Comparison of ENCODE assay signal across 8 mouse cellular contexts in the genomic region with DNA sequence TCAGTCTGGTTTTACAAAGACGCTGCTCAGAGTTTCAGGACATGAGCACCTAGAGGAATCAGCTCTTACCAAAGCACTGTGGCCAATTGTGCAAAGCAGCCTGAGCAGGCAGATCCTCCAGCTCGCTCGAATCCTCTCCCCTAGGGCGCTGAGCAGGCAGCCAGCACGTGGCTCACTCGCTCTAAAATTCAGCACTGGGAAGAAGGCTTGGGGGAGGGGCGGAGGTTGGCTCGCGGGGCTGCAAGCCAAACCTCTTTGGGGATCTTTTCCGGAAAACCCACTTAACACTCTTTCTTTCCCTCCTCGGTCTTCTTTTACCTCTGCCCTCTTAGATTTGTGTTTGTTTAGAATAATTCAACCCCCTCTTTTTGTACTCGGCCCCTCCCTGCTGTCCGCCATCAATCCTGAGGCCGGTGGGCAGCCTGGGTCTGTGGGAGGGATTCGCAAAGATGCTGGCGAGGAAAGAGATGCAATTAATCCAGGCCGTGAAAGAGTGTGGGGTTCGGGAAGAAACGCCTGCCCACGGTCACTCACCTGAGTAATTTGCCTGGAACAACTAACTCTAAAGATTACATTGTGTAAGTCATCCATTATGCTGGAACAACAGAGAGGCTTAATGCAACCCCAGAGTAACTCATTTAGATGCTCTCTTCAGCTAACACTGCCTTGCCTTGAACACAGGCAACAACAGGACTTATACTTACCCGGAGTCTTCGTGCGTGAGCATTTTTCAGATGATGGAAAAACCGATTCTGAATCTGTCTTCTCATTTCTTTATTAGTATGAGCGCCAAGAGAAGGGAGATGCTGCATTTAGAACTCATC. TPM values are rescaled to one million over a fixed set of nuclear protein-coding genes. Genes with fewer than 3 reads are reported as not detected.
DNase-seq lines count a peak whose midpoint lies in the region; ATAC-seq and TF ChIP-seq lines count a peak whose summit lies in the region.

No protein-coding gene starts in this region.

- no peaks in the 10 kb centered on the region for H3K36me3 ChIP-seq in E14TG2a.4 (ENCODE audit: insufficient read depth, low read length)
- no peaks in the 10 kb centered on the region for H3K36me3 ChIP-seq in hindbrain, embryonic 11.5 days (ENCODE audit: control insufficient read depth, insufficient read depth, low read length)

- no peaks in the 10 kb centered on the region for H3K9me3 ChIP-seq in E14TG2a.4 (ENCODE audit: low read length)
- H3K9me3 ChIP-seq in hindbrain, embryonic 11.5 days (ENCODE audit: control insufficient read depth, low read length): no peaks in the 10 kb centered on the region

- peak overlapping the region; percentile 22 for H3K4me2 ChIP-seq in hindbrain, embryonic 11.5 days (replicated peaks; ENCODE audit: low read depth, low read length)

- TF ChIP-seq CTCF in E14TG2a.4 (conservative IDR thresholded peaks at IDR 0.05; ENCODE audit: low read length): no peak
- no peak for TF ChIP-seq CTCF in embryonic fibroblast, embryonic 13.5 days (IDR thresholded peaks at IDR 0.05; ENCODE audit: borderline replicate concordance, insufficient read depth, low read length)

- DNase-seq in adrenal gland, postnatal 10 days: peak; percentile 76
- DNase-seq in hindbrain, embryonic 11.5 days (ENCODE audit: low spot score): peak; percentile 85
- peak; percentile 62 to 68 for DNase-seq in layer of hippocampus, postnatal 14 days (ENCODE audit: low spot score in 2 of 2)
- DNase-seq in lung, postnatal 36 days: peak; percentile 45
- peak; percentile 59 to 62 for DNase-seq in right cerebral cortex, postnatal 36 days (ENCODE audit: low spot score in 2 of 2)

- peak overlapping the region; percentile 73 for H3K4me3 ChIP-seq in E14TG2a.4 (replicated peaks; ENCODE audit: low read length)
- 0 out of 2 replicates have a peak overlapping the region, but pooled peaks have one; percentile 3 for H3K4me3 ChIP-seq in embryonic fibroblast, embryonic 13.5 days (ENCODE audit: insufficient read depth, low read length)
- H3K4me3 ChIP-seq in hindbrain, embryonic 11.5 days (ENCODE audit: low read depth, low read length): peak overlapping the region; percentile 16; the same call in 1 of the 2 replicates

- no peaks in the 10 kb centered on the region for H3K27me3 ChIP-seq in E14TG2a.4 (ENCODE audit: insufficient read depth, low read length)
- no peaks in the 10 kb centered on the region for H3K27me3 ChIP-seq in hindbrain, embryonic 11.5 days (ENCODE audit: control insufficient read depth, insufficient read depth, low read length)

- H3K9ac ChIP-seq in hindbrain, embryonic 11.5 days (ENCODE audit: low read depth, low read length): peak overlapping the region; percentile 13; the same call in 1 of the 2 replicates

- peaks cover 51% of the 10 kb centered on the region for H3K4me1 ChIP-seq in E14TG2a.4 (replicated peaks; ENCODE audit: low read depth, low read length)
- H3K4me1 ChIP-seq in embryonic fibroblast, embryonic 13.5 days (ENCODE audit: control insufficient read depth, insufficient read depth, low read length): no peaks in the 10 kb centered on the region
- H3K4me1 ChIP-seq in hindbrain, embryonic 11.5 days (replicated peaks; ENCODE audit: control insufficient read depth, insufficient read depth, low read length): 0 out of 2 replicates have a peak, but pooled peaks cover 5% of the 10 kb centered on the region

- no peak overlapping the region for H3K27ac ChIP-seq in embryonic fibroblast, embryonic 13.5 days (ENCODE audit: insufficient read depth, low read length)
- H3K27ac ChIP-seq in hindbrain, embryonic 11.5 days (ENCODE audit: low read depth, low read length): 0 out of 2 replicates have a peak overlapping the region, but pooled peaks have one; percentile 27

- 17% methylated on average over 25 of the region's 25 CpGs for WGBS in hindbrain, embryonic 11.5 days

- TF ChIP-seq POLR2A in embryonic fibroblast, embryonic 13.5 days (IDR thresholded peaks at IDR 0.05; ENCODE audit: low read depth, low read length): no peak

- ATAC-seq in hindbrain, embryonic 11.5 days (ENCODE audit: low FRiP score): peak; percentile 69
- no peak for ATAC-seq in monocyte, adult 5-6 weeks (replicated peaks; ENCODE audit: insufficient number of reproducible peaks, low FRiP score, low TSS enrichment, poor library complexity, severe bottlenecking)

RNA-seq across cellular contexts. Expression of a gene that starts 15.8 kb away (rescaled TPM):
- 100 to 1,000 TPM; 204 to 244 TPM for total RNA-seq in adrenal gland, postnatal 10 days (2021)
- 280 and 376 TPM in 2 replicates for polyA plus RNA-seq in embryonic fibroblast, embryonic 13.5 days (2011; ENCODE audit: insufficient read length, low read depth, missing spikeins)
- 170 and 176 TPM in 2 replicates for polyA plus RNA-seq in hindbrain, embryonic 11.5 days (2014; fragmentation: Nextera tagmentation; extraction: Ambion mirVana)
- total RNA-seq in layer of hippocampus, postnatal 14 days (2021): 100 to 1,000 TPM; 303 to 304 TPM
- total RNA-seq in monocyte, adult 5-6 weeks (2017): 642 to 909 TPM (median 707 TPM) in 3 replicates

RNA-seq across cellular contexts. Expression of a gene that starts 37.4 kb away (rescaled TPM):
- total RNA-seq in adrenal gland, postnatal 10 days (2021): 10 to 100 TPM; 33.1 to 47.3 TPM
- polyA plus RNA-seq in embryonic fibroblast, embryonic 13.5 days (2011; ENCODE audit: insufficient read length, low read depth, missing spikeins): 53.3 and 59.7 TPM in 2 replicates
- polyA plus RNA-seq in hindbrain, embryonic 11.5 days (2014; fragmentation: Nextera tagmentation; extraction: Ambion mirVana): 25.2 and 38.8 TPM in 2 replicates
- 10 to 100 TPM; 46.0 to 49.0 TPM for total RNA-seq in layer of hippocampus, postnatal 14 days (2021)
- 15.8 to 61.9 TPM (median 46.3 TPM) in 3 replicates for total RNA-seq in monocyte, adult 5-6 weeks (2017)

RNA-seq across cellular contexts. Expression of a gene that starts 55.6 kb away (rescaled TPM):
- 1 to 10 TPM; 6.4 to 8.5 TPM for total RNA-seq in adrenal gland, postnatal 10 days (2021)
- 12.1 and 18.0 TPM in 2 replicates for polyA plus RNA-seq in embryonic fibroblast, embryonic 13.5 days (2011; ENCODE audit: insufficient read length, low read depth, missing spikeins)
- polyA plus RNA-seq in hindbrain, embryonic 11.5 days (2014; fragmentation: Nextera tagmentation; extraction: Ambion mirVana): 25.2 and 37.1 TPM in 2 replicates
- total RNA-seq in layer of hippocampus, postnatal 14 days (2021): 10 to 100 TPM; 10.3 to 10.6 TPM
- total RNA-seq in monocyte, adult 5-6 weeks (2017): 9.3 to 16.2 TPM (median 14.2 TPM) in 3 replicates

Comparison
In these comparisons a context has a peak if more than half of its experiments do, and no peak if none do; other contexts are left out.
1. H3K4me3 ChIP-seq: peak in every context shown above with its lines; median percentile 73 in E14TG2a.4; 16 in hindbrain, embryonic 11.5 days; 3 in embryonic fibroblast, embryonic 13.5 days.